Mouse (Mus musculus) midbrain, embryonic 13.5 days (tissue): ENCODE measurements at regions not wholly inside any gene's neighbourhood (a gene's known extent, or its start where the extent isn't known, plus 50 kb on each side); places are given as distances from the start of the nearest gene placed in this dataset.

ENCODE experiments used
- ATAC-seq: fragments of 200-750 bp; cut with Nextera tagmentation; 2 replicates; pipeline ENCODE4 v1.8.0; 2017; ENCODE audit warnings: mild to moderate bottlenecking, moderate TSS enrichment, moderate library complexity
- H3K27ac ChIP-seq: fragments of 300-500 bp; sonication (generic); 2 replicates; pipeline ENCODE4 v1.5.1; 2015; ENCODE audit warnings: inconsistent platforms, mild to moderate bottlenecking, moderate library complexity
- H3K27me3 ChIP-seq: fragments of 300-500 bp; sonication (generic); 2 replicates; pipeline ENCODE4 v1.6.1; 2015; ENCODE audit warnings: mild to moderate bottlenecking, inconsistent platforms
- H3K36me3 ChIP-seq: fragments of 300-500 bp; sonication (generic); 2 replicates; pipeline ENCODE4 v1.6.1; 2015; ENCODE audit warnings: mild to moderate bottlenecking, inconsistent platforms
- H3K4me1 ChIP-seq: fragments of 300-500 bp; sonication (generic); replicated peaks from 2 replicates; pipeline ENCODE4 v1.6.1; 2015; ENCODE audit warnings: inconsistent platforms
- H3K4me2 ChIP-seq: fragments of 300-500 bp; sonication (generic); replicated peaks from 2 replicates; pipeline ENCODE4 v1.6.1; 2015; ENCODE audit warnings: moderate library complexity, mild to moderate bottlenecking, inconsistent platforms
- H3K4me3 ChIP-seq: fragments of 300-500 bp; sonication (generic); replicated peaks from 2 replicates; pipeline ENCODE4 v1.5.1; 2015; ENCODE audit warnings: mild to moderate bottlenecking, inconsistent platforms
- H3K9ac ChIP-seq: fragments of 300-500 bp; sonication (generic); replicated peaks from 2 replicates; pipeline ENCODE4 v1.6.1; 2015; ENCODE audit warnings: mild to moderate bottlenecking, inconsistent platforms
- H3K9me3 ChIP-seq: fragments of 300-500 bp; sonication (generic); 2 replicates; pipeline ENCODE4 v1.6.1; 2016; ENCODE audit warnings: mild to moderate bottlenecking, inconsistent platforms
- WGBS: fragments of 180-500 bp; shearing (Covaris S2); methylation state at CpG from one replicate; pipeline ENCODE4 v1.1.7; 2015; 5-methylcytosine and 5-hydroxymethylcytosine counted together

GRCm38 (mm10) chr11:8249468-8249867 is 414.9 kb downstream of the Tns3 start:
- no peak for ATAC-seq
- 80% methylated on average over 8 of the region's 8 CpGs for WGBS
- H3K4me1 ChIP-seq, result no peaks in the 10 kb centered on the region

GRCm38 (mm10) chr11:8247535-8247934 is 416.8 kb downstream of the Tns3 start:
- H3K9ac ChIP-seq, result no peak overlapping the region
- no peak overlapping the region for H3K4me3 ChIP-seq
- H3K36me3 ChIP-seq, result no peaks in the 10 kb centered on the region
- no peaks in the 10 kb centered on the region for H3K4me1 ChIP-seq
- no peaks in the 10 kb centered on the region for H3K9me3 ChIP-seq
- 67% methylated on average over 5 of the region's 5 CpGs for WGBS
- ATAC-seq, result no peak
- H3K27me3 ChIP-seq, result no peaks in the 10 kb centered on the region
- H3K27ac ChIP-seq, result no peak overlapping the region
- H3K4me2 ChIP-seq, result no peak overlapping the region

More at GRCm38 (mm10) chr11:8249468-8249867, 414.9 kb downstream of the Tns3 start:
- Histone ChIP-seq H3K4me3 (no peak overlapping the region), H3K27me3 (no peaks in the 10 kb centered on the region), H3K9ac (no peak overlapping the region), H3K4me2 (no peak overlapping the region), H3K36me3 (no peaks in the 10 kb centered on the region), H3K27ac (no peak overlapping the region), H3K9me3 (no peaks in the 10 kb centered on the region)

- no peak overlapping the region for H3K27ac ChIP-seq
- H3K4me3 ChIP-seq, result no peak overlapping the region
- H3K4me2 ChIP-seq, result no peak overlapping the region
- H3K36me3 ChIP-seq, result no peaks in the 10 kb centered on the region
- 83% methylated on average over 2 of the region's 2 CpGs for WGBS
- no peaks in the 10 kb centered on the region for H3K9me3 ChIP-seq
- ATAC-seq, result no peak
- no peaks in the 10 kb centered on the region for H3K27me3 ChIP-seq
- H3K9ac ChIP-seq, result no peak overlapping the region
- H3K4me1 ChIP-seq, result no peaks in the 10 kb centered on the region
Measured at GRCm38 (mm10) chr11:8247024-8247423, 417.3 kb downstream of the Tns3 start.

GRCm38 (mm10) chr11:8245408-8246003 is 418.8 kb downstream of the Tns3 start:
- no peak overlapping the region for H3K27ac ChIP-seq
- H3K4me1 ChIP-seq, result no peaks in the 10 kb centered on the region
- 30% methylated on average over 3 of the region's 3 CpGs for WGBS
- no peak overlapping the region for H3K4me2 ChIP-seq
- H3K36me3 ChIP-seq, result no peaks in the 10 kb centered on the region
- no peak overlapping the region for H3K9ac ChIP-seq
- ATAC-seq, result peak; percentile 66; the same call in 1 of the 2 replicates
- H3K9me3 ChIP-seq, result no peaks in the 10 kb centered on the region
- H3K4me3 ChIP-seq, result no peak overlapping the region
- H3K27me3 ChIP-seq, result no peaks in the 10 kb centered on the region

GRCm38 (mm10) chr11:8238498-8238897 is 425.8 kb downstream of the Tns3 start:
- Histone ChIP-seq H3K4me2 (no peak overlapping the region), H3K4me3 (no peak overlapping the region), H3K4me1 (no peaks in the 10 kb centered on the region), H3K36me3 (no peaks in the 10 kb centered on the region), H3K9me3 (no peaks in the 10 kb centered on the region; the same call in 1 of the 2 replicates), H3K27ac (no peak overlapping the region), H3K9ac (no peak overlapping the region), H3K27me3 (no peaks in the 10 kb centered on the region)
- no peak for ATAC-seq
- WGBS, result 50% methylated on average over 1 of the region's 1 CpGs

- no peaks in the 10 kb centered on the region for H3K4me1 ChIP-seq
- WGBS, result 78% methylated on average over 4 of the region's 4 CpGs
- ATAC-seq, result no peak
- H3K4me3 ChIP-seq, result no peak overlapping the region
- no peaks in the 10 kb centered on the region for H3K36me3 ChIP-seq
- H3K27ac ChIP-seq, result no peak overlapping the region
- no peak overlapping the region for H3K9ac ChIP-seq
- no peaks in the 10 kb centered on the region; the same call in 1 of the 2 replicates for H3K9me3 ChIP-seq
- H3K4me2 ChIP-seq, result no peak overlapping the region
- H3K27me3 ChIP-seq, result no peaks in the 10 kb centered on the region
Measured at GRCm38 (mm10) chr11:8237556-8237955, 426.8 kb downstream of the Tns3 start.

- 89% methylated on average over 2 of the region's 2 CpGs for WGBS
- Histone ChIP-seq H3K27me3 (no peaks in the 10 kb centered on the region), H3K27ac (no peak overlapping the region), H3K9ac (no peak overlapping the region), H3K9me3 (no peaks in the 10 kb centered on the region; the same call in 1 of the 2 replicates), H3K4me1 (no peaks in the 10 kb centered on the region), H3K4me3 (no peak overlapping the region), H3K4me2 (no peak overlapping the region), H3K36me3 (no peaks in the 10 kb centered on the region)
- no peak for ATAC-seq
Measured at GRCm38 (mm10) chr11:8236056-8236455, 428.3 kb downstream of the Tns3 start.

- WGBS, result 70% methylated on average over 9 of the region's 9 CpGs
- Histone ChIP-seq H3K36me3 (no peaks in the 10 kb centered on the region), H3K4me3 (no peak overlapping the region), H3K27ac (no peak overlapping the region), H3K4me2 (no peak overlapping the region), H3K9ac (no peak overlapping the region), H3K9me3 (no peaks in the 10 kb centered on the region), H3K27me3 (no peaks in the 10 kb centered on the region), H3K4me1 (0 out of 2 replicates have a peak, but pooled peaks cover 2% of the 10 kb centered on the region)
- no peak for ATAC-seq
Measured at GRCm38 (mm10) chr11:8232636-8233189, 431.6 kb downstream of the Tns3 start.

- Histone ChIP-seq H3K4me3 (no peak overlapping the region), H3K27ac (no peak overlapping the region), H3K36me3 (no peaks in the 10 kb centered on the region), H3K27me3 (no peaks in the 10 kb centered on the region), H3K4me2 (no peak overlapping the region), H3K4me1 (0 out of 2 replicates have a peak, but pooled peaks cover 3% of the 10 kb centered on the region), H3K9me3 (no peaks in the 10 kb centered on the region), H3K9ac (no peak overlapping the region)
- whole genome bisulfite sequencing, result 83% methylated on average over 7 of the region's 7 CpGs
- ATAC-seq, result no peak
Measured at GRCm38 (mm10) chr11:8229787-8230186, 434.5 kb downstream of the Tns3 start.

- no peaks in the 10 kb centered on the region for H3K27me3 ChIP-seq
- no peak overlapping the region for H3K4me3 ChIP-seq
- H3K9ac ChIP-seq, result no peak overlapping the region
- H3K9me3 ChIP-seq, result no peaks in the 10 kb centered on the region
- ATAC-seq, result 0 out of 2 replicates have a peak, but pooled peaks have one; percentile 60
- no peak overlapping the region for H3K4me2 ChIP-seq
- no peaks in the 10 kb centered on the region for H3K36me3 ChIP-seq
- WGBS, result 44% methylated on average over 8 of the region's 8 CpGs
- 0 out of 2 replicates have a peak, but pooled peaks cover 3% of the 10 kb centered on the region for H3K4me1 ChIP-seq
- H3K27ac ChIP-seq, result peak overlapping the region; percentile 7; the same call in 1 of the 2 replicates
Measured at GRCm38 (mm10) chr11:8227772-8228425, 436.4 kb downstream of the Tns3 start.

GRCm38 (mm10) chr11:8224366-8224765 is 440.0 kb downstream of the Tns3 start:
- no peaks in the 10 kb centered on the region for H3K36me3 ChIP-seq
- H3K4me3 ChIP-seq, result no peak overlapping the region
- H3K4me2 ChIP-seq, result no peak overlapping the region
- H3K9me3 ChIP-seq, result no peaks in the 10 kb centered on the region
- 85% methylated on average over 1 of the region's 1 CpGs for WGBS
- H3K4me1 ChIP-seq, result 0 out of 2 replicates have a peak, but pooled peaks cover 3% of the 10 kb centered on the region
- no peaks in the 10 kb centered on the region for H3K27me3 ChIP-seq
- H3K27ac ChIP-seq, result no peak overlapping the region
- no peak for ATAC-seq
- no peak overlapping the region for H3K9ac ChIP-seq

- Histone ChIP-seq H3K9ac (no peak overlapping the region), H3K36me3 (no peaks in the 10 kb centered on the region), H3K27me3 (no peaks in the 10 kb centered on the region), H3K9me3 (no peaks in the 10 kb centered on the region), H3K4me2 (no peak overlapping the region), H3K27ac (no peak overlapping the region), H3K4me1 (no peaks in the 10 kb centered on the region), H3K4me3 (no peak overlapping the region)
- 79% methylated on average over 3 of the region's 3 CpGs for WGBS
- ATAC-seq, result no peak
Measured at GRCm38 (mm10) chr11:8220618-8221017, 443.7 kb downstream of the Tns3 start.
